Mouse (Mus musculus) bone marrow, adult 2 months (tissue): ENCODE results near the gene Megf8.

Experiments used
- CTCF ChIP-seq: fragments of 200-500 bp; IDR thresholded peaks from 2 replicates; pipeline ENCODE4 v1.5.1; 2011; ENCODE audit warnings: low read length, control low read depth; ENCODE audit not compliant: control insufficient read depth, insufficient read depth
- POLR2A ChIP-seq: fragments of 200-500 bp; IDR thresholded peaks from 2 replicates; pipeline ENCODE4 v1.6.1; 2011; ENCODE audit warnings: low read depth, mild to moderate bottlenecking, control low read depth, low read length, borderline replicate concordance; ENCODE audit not compliant: control insufficient read depth

DNA sequence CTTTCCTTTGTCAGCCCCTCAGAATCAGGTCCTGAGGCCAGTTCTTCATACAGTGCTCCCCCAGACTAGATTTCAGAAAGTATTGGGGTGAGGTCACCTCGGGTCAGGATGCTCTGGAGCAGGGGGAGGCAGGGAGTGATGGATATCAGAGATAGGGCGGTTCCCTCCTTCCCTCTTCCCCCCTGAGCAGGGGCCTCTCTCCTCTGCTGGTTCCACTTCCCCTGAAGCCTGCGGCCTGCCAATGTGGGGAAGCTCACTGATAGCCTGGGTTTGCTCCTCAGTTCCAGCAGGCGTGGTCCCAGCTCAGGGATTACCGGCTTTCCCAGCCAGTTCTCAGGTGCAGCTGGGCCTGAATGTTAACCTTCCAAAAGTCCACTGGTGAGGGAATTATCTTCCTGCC lies 33.3 kb upstream of the Megf8 start:
- TF ChIP-seq CTCF, result no peak
- no peak for TF ChIP-seq POLR2A
